Mouse (Mus musculus) bone marrow macrophage, adult 2 months (primary cell): ENCODE measurements around the gene Tob2.

Experiments used
- CTCF ChIP-seq: IDR thresholded peaks from 2 replicates; pipeline ENCODE4 v1.5.1; 2012; ENCODE audit warnings: low read depth, mild to moderate bottlenecking, low read length, moderate library complexity
- POLR2A ChIP-seq: IDR thresholded peaks from 2 replicates; pipeline ENCODE4 v1.6.1; 2012; ENCODE audit warnings: mild to moderate bottlenecking, low read depth, low read length, borderline replicate concordance

GRCm38 (mm10) chr15:81836966-81837920 lies 21.4 kb downstream of the Tob2 start:
- TF ChIP-seq CTCF (no peak), POLR2A (no peak)
